Mouse (Mus musculus) liver, embryonic 13.5 days (tissue): Measurements from ENCODE around the gene Mrps24. TPM values are rescaled to one million over a fixed set of nuclear protein-coding genes. Genes with fewer than 3 reads are reported as not detected.

Source experiments
- ATAC-seq: fragments of 200-750 bp; cut with Nextera tagmentation; 2 replicates; pipeline ENCODE4 v1.8.0; 2017; ENCODE audit warnings: low read depth, mild to moderate bottlenecking, moderate number of reproducible peaks, moderate library complexity
- DNase-seq: peaks from one replicate; pipeline ENCODE4 v3.0.0; 2022
- H3K27ac ChIP-seq: fragments of 300-500 bp; sonication (generic); 2 replicates; pipeline ENCODE4 v1.5.1; 2015; ENCODE audit warnings: moderate library complexity, mild to moderate bottlenecking, inconsistent platforms
- H3K27me3 ChIP-seq: fragments of 300-500 bp; sonication (generic); 2 replicates; pipeline ENCODE4 v1.6.1; 2015; ENCODE audit warnings: mild to moderate bottlenecking, inconsistent platforms
- H3K36me3 ChIP-seq: fragments of 300-500 bp; sonication (generic); 2 replicates; pipeline ENCODE4 v1.6.1; 2015; ENCODE audit warnings: mild to moderate bottlenecking, inconsistent platforms
- H3K4me1 ChIP-seq: fragments of 300-500 bp; sonication (generic); replicated peaks from 2 replicates; pipeline ENCODE4 v1.6.1; 2015; ENCODE audit warnings: inconsistent platforms
- H3K4me2 ChIP-seq: fragments of 300-500 bp; sonication (generic); 2 replicates; pipeline ENCODE4 v1.6.1; 2015; ENCODE audit warnings: inconsistent platforms, mild to moderate bottlenecking, moderate library complexity
- H3K4me3 ChIP-seq: fragments of 300-500 bp; sonication (generic); replicated peaks from 2 replicates; pipeline ENCODE4 v1.5.1; 2015; ENCODE audit warnings: mild to moderate bottlenecking, inconsistent platforms
- H3K9ac ChIP-seq: fragments of 300-500 bp; sonication (generic); 2 replicates; pipeline ENCODE4 v1.6.1; 2015; ENCODE audit warnings: mild to moderate bottlenecking, inconsistent platforms
- H3K9me3 ChIP-seq: fragments of 300-500 bp; sonication (generic); replicated peaks from 2 replicates; pipeline ENCODE4 v1.6.1; 2016; ENCODE audit warnings: inconsistent platforms
- WGBS: fragments of 180-500 bp; shearing (Covaris S2); methylation state at CpG from one replicate; pipeline ENCODE4 v1.1.7; 2015; ENCODE audit not compliant: insufficient replicate concordance; 5-methylcytosine and 5-hydroxymethylcytosine counted together
- polyA plus RNA-seq: library from polyadenylated mRNA; unstranded; fragments of >200 nt; fragmentation: Nextera tagmentation; extraction: Ambion mirVana; gene quantifications from 2 replicates; pipeline ENCODE4 v1.2.1, GENCODE M21; 2015

The Mrps24 gene
- polyA plus RNA-seq, 1 experiment from 2014 or later, result 135 TPM

- Histone ChIP-seq H3K9me3 (no peaks in the 10 kb centered on the region), H3K4me2 (no peak overlapping the region), H3K4me3 (no peak overlapping the region), H3K9ac (no peak overlapping the region), H3K27me3 (no peaks in the 10 kb centered on the region), H3K36me3 (peaks cover 24% of the 10 kb centered on the region), H3K4me1 (peaks cover 34% of the 10 kb centered on the region), H3K27ac (no peak overlapping the region)
- DNase-seq, result no peak
- no peak for ATAC-seq
- WGBS, result 67% methylated on average over 1 of the region's 1 CpGs
These were observed 12.1 kb downstream of the Mrps24 start for GRCm38 (mm10) chr11:5703341-5703740.

DNA sequence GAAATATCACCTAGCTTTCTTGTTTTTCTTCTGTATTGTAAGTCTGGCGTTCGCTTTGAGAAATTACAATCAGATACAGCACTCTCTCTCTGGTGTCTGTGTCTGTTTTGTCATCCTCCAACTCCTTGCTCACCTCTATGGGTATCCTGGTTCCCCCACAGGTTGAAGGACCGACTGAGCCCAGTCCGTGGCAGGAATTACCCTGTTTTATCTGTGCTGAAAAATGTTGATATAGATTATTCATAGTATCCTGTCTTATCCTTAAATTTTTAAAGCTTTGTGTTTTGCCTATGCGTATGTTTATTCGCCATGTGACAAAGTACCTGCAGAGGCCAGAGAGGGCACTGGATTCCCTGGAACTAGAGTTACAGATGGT lies 12.5 kb downstream of the Mrps24 start:
- DNase-seq (no peak), ATAC-seq (no peak)
- H3K4me3 ChIP-seq, result no peak overlapping the region
- H3K27me3 ChIP-seq, result no peaks in the 10 kb centered on the region
- no peak overlapping the region for H3K27ac ChIP-seq
- peaks cover 32% of the 10 kb centered on the region for H3K4me1 ChIP-seq
- H3K4me2 ChIP-seq, result no peak overlapping the region
- WGBS, result 77% methylated on average over 6 of the region's 6 CpGs
- H3K9ac ChIP-seq, result no peak overlapping the region
- peaks cover 24% of the 10 kb centered on the region for H3K36me3 ChIP-seq
- no peaks in the 10 kb centered on the region for H3K9me3 ChIP-seq

- Histone ChIP-seq H3K27me3 (no peaks in the 10 kb centered on the region), H3K9me3 (no peaks in the 10 kb centered on the region), H3K36me3 (peaks cover 24% of the 10 kb centered on the region), H3K9ac (no peak overlapping the region), H3K4me3 (no peak overlapping the region), H3K4me1 (peaks cover 32% of the 10 kb centered on the region), H3K27ac (no peak overlapping the region), H3K4me2 (no peak overlapping the region)
- ATAC-seq (no peak), DNase-seq (no peak)
- 81% methylated on average over 5 of the region's 5 CpGs for whole genome bisulfite sequencing
These were observed 13.1 kb downstream of the Mrps24 start for GRCm38 (mm10) chr11:5702271-5702956.

DNA sequence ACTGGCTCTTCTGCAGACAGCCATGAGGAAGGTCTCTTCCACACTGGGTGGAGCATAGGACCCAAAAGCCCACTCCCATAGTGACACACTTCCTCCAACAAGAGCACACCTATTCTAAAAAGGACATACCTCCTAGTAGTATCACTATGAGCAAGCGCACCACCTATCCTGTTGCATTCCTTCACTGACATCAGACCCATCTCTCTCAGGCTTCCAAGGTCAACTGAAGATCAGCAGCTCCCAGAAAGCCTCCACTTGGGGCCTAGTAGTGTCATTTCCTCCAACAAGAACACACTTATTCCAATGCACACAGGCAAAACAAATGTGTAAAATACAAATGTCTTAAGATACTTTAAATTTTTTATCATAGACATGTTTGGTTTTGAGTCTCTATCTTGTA lies 13.7 kb downstream of the Mrps24 start:
- H3K4me1 ChIP-seq, result peaks cover 30% of the 10 kb centered on the region
- ATAC-seq (no peak), DNase-seq (no peak)
- H3K27me3 ChIP-seq, result no peaks in the 10 kb centered on the region
- no peak overlapping the region for H3K4me3 ChIP-seq
- no peak overlapping the region for H3K4me2 ChIP-seq
- no peak overlapping the region; the same call in 1 of the 2 replicates for H3K27ac ChIP-seq
- 89% methylated on average over 1 of the region's 1 CpGs for WGBS
- no peak overlapping the region for H3K9ac ChIP-seq
- no peaks in the 10 kb centered on the region for H3K9me3 ChIP-seq
- peaks cover 24% of the 10 kb centered on the region for H3K36me3 ChIP-seq

DNA sequence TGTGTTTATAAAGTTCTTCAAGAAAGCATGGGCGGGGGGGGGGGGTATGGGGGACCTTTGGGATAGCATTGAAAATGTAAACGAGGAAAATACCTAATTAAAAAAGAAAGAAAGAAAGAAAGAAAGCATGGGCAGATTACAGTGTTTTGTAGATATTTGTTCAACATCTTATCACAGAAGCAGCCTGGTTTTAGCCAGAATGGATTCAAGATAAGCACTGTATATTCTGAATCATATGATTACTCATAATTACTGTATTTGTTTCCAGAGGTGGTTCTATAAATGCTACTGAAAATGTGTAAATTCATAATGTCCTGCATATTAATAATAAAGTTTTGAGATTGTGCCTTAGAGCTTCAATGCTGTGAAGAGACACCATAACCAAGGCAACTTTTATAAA lies 14.2 kb downstream of the Mrps24 start:
- Histone ChIP-seq H3K4me3 (no peak overlapping the region), H3K27me3 (no peaks in the 10 kb centered on the region), H3K4me2 (no peak overlapping the region), H3K27ac (no peak overlapping the region; the same call in 1 of the 2 replicates), H3K4me1 (peaks cover 24% of the 10 kb centered on the region), H3K9me3 (no peaks in the 10 kb centered on the region), H3K9ac (no peak overlapping the region), H3K36me3 (peaks cover 24% of the 10 kb centered on the region)
- ATAC-seq, result no peak
- 21% methylated on average over 2 of the region's 2 CpGs for WGBS
- DNase-seq, result no peak

- Histone ChIP-seq H3K27ac (no peak overlapping the region), H3K4me1 (peaks cover 19% of the 10 kb centered on the region), H3K36me3 (peaks cover 24% of the 10 kb centered on the region), H3K4me3 (no peak overlapping the region), H3K27me3 (no peaks in the 10 kb centered on the region), H3K9ac (no peak overlapping the region), H3K4me2 (no peak overlapping the region), H3K9me3 (no peaks in the 10 kb centered on the region)
- DNase-seq, result no peak
- WGBS, result 67% methylated on average over 7 of the region's 7 CpGs
- ATAC-seq, result no peak
These were observed 14.7 kb downstream of the Mrps24 start for GRCm38 (mm10) chr11:5700808-5701207.

GRCm38 (mm10) chr11:5691775-5692174 lies 23.7 kb downstream of the Mrps24 start:
- Histone ChIP-seq H3K27ac (no peak overlapping the region), H3K4me3 (no peak overlapping the region), H3K9ac (no peak overlapping the region), H3K4me2 (no peak overlapping the region), H3K36me3 (no peaks in the 10 kb centered on the region), H3K9me3 (no peaks in the 10 kb centered on the region), H3K27me3 (no peaks in the 10 kb centered on the region; the same call in 1 of the 2 replicates), H3K4me1 (no peaks in the 10 kb centered on the region)
- ATAC-seq (no peak), DNase-seq (no peak)
- WGBS, result 25% methylated on average over 7 of the region's 7 CpGs

GRCm38 (mm10) chr11:5684283-5684682 lies 31.2 kb downstream of the Mrps24 start:
- H3K27ac ChIP-seq, result no peak overlapping the region
- H3K9me3 ChIP-seq, result no peaks in the 10 kb centered on the region
- H3K36me3 ChIP-seq, result no peaks in the 10 kb centered on the region
- no peak overlapping the region for H3K4me3 ChIP-seq
- H3K27me3 ChIP-seq, result no peaks in the 10 kb centered on the region
- ATAC-seq (no peak), DNase-seq (no peak)
- H3K4me2 ChIP-seq, result no peak overlapping the region
- no peaks in the 10 kb centered on the region for H3K4me1 ChIP-seq
- WGBS, result 31% methylated on average over 7 of the region's 7 CpGs
- no peak overlapping the region for H3K9ac ChIP-seq

- Histone ChIP-seq H3K36me3 (no peaks in the 10 kb centered on the region), H3K27ac (no peak overlapping the region), H3K9me3 (no peaks in the 10 kb centered on the region), H3K4me1 (no peaks in the 10 kb centered on the region), H3K4me2 (no peak overlapping the region), H3K4me3 (no peak overlapping the region), H3K9ac (no peak overlapping the region), H3K27me3 (no peaks in the 10 kb centered on the region)
- 48% methylated on average over 6 of the region's 6 CpGs for WGBS
- DNase-seq (no peak), ATAC-seq (no peak)
These were observed 32.9 kb downstream of the Mrps24 start for GRCm38 (mm10) chr11:5682541-5682940.

Other genes with a start within 250 kb of the Mrps24 start
- 82.1 and 95.7 TPM in 2 replicates for gene Xbp1, start 195.0 kb downstream of the Mrps24 start, polyA plus RNA-seq
- 8.6 and 11.4 TPM in 2 replicates for gene Ccdc117, start 173.5 kb downstream of the Mrps24 start, polyA plus RNA-seq
- 1.1 and 1.5 TPM in 2 replicates for gene Ankrd36, start 146.0 kb downstream of the Mrps24 start, polyA plus RNA-seq
- 9.4 and 10.0 TPM in 2 replicates for gene Urgcp, start 46.7 kb upstream of the Mrps24 start, polyA plus RNA-seq
- gene Dbnl, start 72.8 kb upstream of the Mrps24 start, polyA plus RNA-seq, result 57.5 and 64.4 TPM in 2 replicates
- 1.7 and 3.3 TPM in 2 replicates for gene Pgam2, start 88.1 kb upstream of the Mrps24 start, polyA plus RNA-seq
- gene Polm, start 122.3 kb upstream of the Mrps24 start, polyA plus RNA-seq, result 2.0 and 2.2 TPM in 2 replicates
- gene Aebp1, start 146.3 kb upstream of the Mrps24 start, polyA plus RNA-seq, result 5.9 and 6.5 TPM in 2 replicates
- 86.1 and 90.7 TPM in 2 replicates for gene Pold2, start 162.6 kb upstream of the Mrps24 start, polyA plus RNA-seq
- gene Myl7, start 183.1 kb upstream of the Mrps24 start, polyA plus RNA-seq, result 9.9 and 14.3 TPM in 2 replicates
- gene Gck, start 234.4 kb upstream of the Mrps24 start, polyA plus RNA-seq, result 0.30 and 0.31 TPM in 2 replicates
- gene Ykt6, start 240.0 kb upstream of the Mrps24 start, polyA plus RNA-seq, result 22.4 and 23.6 TPM in 2 replicates